ENCODE assay signal across 12 mouse cellular contexts in genomic region chr4:82027447-82027881, GRCm38 (mm10).
DNase-seq lines count a peak whose midpoint lies in the region; ATAC-seq lines count a peak whose summit lies in the region.
"Had no signal": no experiment of that assay in that cellular context is flagged by ENCODE, and none has a peak within 500 bp of the region (broad histone marks: within the 10 kb centered on the region; RNA-seq: fewer than 3 reads in every experiment).

No protein-coding gene starts in this region.

- H3K36me3 ChIP-seq in heart, embryonic 15.5 days: no peaks in the 10 kb centered on the region
- no peaks in the 10 kb centered on the region for H3K36me3 ChIP-seq in forebrain, embryonic 10.5 days (replicated peaks)
- H3K36me3 ChIP-seq in hindbrain, embryonic 15.5 days: no peaks in the 10 kb centered on the region
- H3K36me3 ChIP-seq: G1E had no signal

- H3K4me3 ChIP-seq in heart, embryonic 15.5 days: no peak overlapping the region
- H3K4me3 ChIP-seq in forebrain, embryonic 10.5 days: no peak overlapping the region
- peak overlapping the region; percentile 9; the same call in 1 of the 2 replicates for H3K4me3 ChIP-seq in hindbrain, embryonic 15.5 days

- H3K4me1 ChIP-seq in heart, embryonic 15.5 days (replicated peaks): peaks cover 12% of the 10 kb centered on the region
- H3K4me1 ChIP-seq in forebrain, embryonic 10.5 days: peaks cover 35% of the 10 kb centered on the region
- H3K4me1 ChIP-seq in hindbrain, embryonic 15.5 days (replicated peaks): peaks cover 5% of the 10 kb centered on the region; the same call in 1 of the 2 replicates

- 51% methylated on average over 9 of the region's 9 CpGs for WGBS in heart, embryonic 15.5 days
- 40% methylated on average over 9 of the region's 9 CpGs for WGBS in forebrain, embryonic 10.5 days
- 46% methylated on average over 9 of the region's 9 CpGs for WGBS in hindbrain, embryonic 15.5 days

- H3K9me3 ChIP-seq in heart, embryonic 15.5 days (replicated peaks): no peaks in the 10 kb centered on the region
- H3K9me3 ChIP-seq in forebrain, embryonic 10.5 days: no peaks in the 10 kb centered on the region
- no peaks in the 10 kb centered on the region for H3K9me3 ChIP-seq in hindbrain, embryonic 15.5 days

- DNase-seq in heart, adult 11 months: no peak
- peak; percentile 24 for DNase-seq in MN1 (ENCODE audit: low spot score)
- peak; percentile 49 for DNase-seq in forebrain, embryonic 10.5 days (ENCODE audit: extremely low spot score, low spot score)
- DNase-seq in testis, postnatal 14 days (ENCODE audit: low spot score): no peak
- DNase-seq in right cerebral cortex, postnatal 25 days: no peak
- DNase-seq in ovary, postnatal 36 days (ENCODE audit: low spot score): no peak
- DNase-seq: spleen, adult 18-20 months; thymus, adult 18-20 months had no signal

- 0 out of 2 replicates have a peak overlapping the region, but pooled peaks have one; percentile 9 for H3K4me2 ChIP-seq in heart, embryonic 15.5 days
- H3K4me2 ChIP-seq in hindbrain, embryonic 15.5 days: peak overlapping the region; percentile 39

- H3K27ac ChIP-seq in heart, embryonic 15.5 days: no peak overlapping the region
- peak overlapping the region; percentile 48; the same call in 1 of the 2 replicates for H3K27ac ChIP-seq in forebrain, embryonic 10.5 days
- H3K27ac ChIP-seq in hindbrain, embryonic 15.5 days (replicated peaks): no peak overlapping the region

- no peak for ATAC-seq in heart, embryonic 15.5 days (replicated peaks; ENCODE audit: insufficient number of reproducible peaks, insufficient read depth, low FRiP score, low read depth)
- no peak for ATAC-seq in hindbrain, embryonic 15.5 days (ENCODE audit: low FRiP score, low read depth)
- ATAC-seq: inflammation-experienced regulatory T-cells, adult 6 months had no signal

- no peak overlapping the region for H3K9ac ChIP-seq in heart, embryonic 15.5 days
- no peak overlapping the region for H3K9ac ChIP-seq in hindbrain, embryonic 15.5 days

- no peaks in the 10 kb centered on the region for H3K27me3 ChIP-seq in heart, embryonic 15.5 days
- H3K27me3 ChIP-seq in forebrain, embryonic 10.5 days (ENCODE audit: poor library complexity, severe bottlenecking): peaks cover 26% of the 10 kb centered on the region
- no peaks in the 10 kb centered on the region for H3K27me3 ChIP-seq in hindbrain, embryonic 15.5 days

Comparison
In these comparisons a context has a peak if more than half of its experiments do, and no peak if none do; other contexts are left out.
1. DNase-seq: peak in MN1 (single experiment) and forebrain, embryonic 10.5 days (single experiment); none in heart, adult 11 months (single experiment), testis, postnatal 14 days (single experiment), right cerebral cortex, postnatal 25 days (single experiment) and ovary, postnatal 36 days (single experiment).